Mouse (Mus musculus) layer of hippocampus, adult 11-12 months (tissue): Measurements from ENCODE around the gene Hcar1.
A peak's percentile ranks its signal among the peaks of the same experiment; 100 is the strongest.

ENCODE experiments used
- DNase-seq: peaks from one replicate; pipeline ENCODE4 v3.0.0; 2022; ENCODE audit warnings: low spot score

Hcar1 gene

GRCm38 (mm10) chr5:123879928-123880327 lies at the start of gene Hcar1:
Hcar1 (minus strand) TSS chr5:123880020.
- no peak for DNase-seq

DNA sequence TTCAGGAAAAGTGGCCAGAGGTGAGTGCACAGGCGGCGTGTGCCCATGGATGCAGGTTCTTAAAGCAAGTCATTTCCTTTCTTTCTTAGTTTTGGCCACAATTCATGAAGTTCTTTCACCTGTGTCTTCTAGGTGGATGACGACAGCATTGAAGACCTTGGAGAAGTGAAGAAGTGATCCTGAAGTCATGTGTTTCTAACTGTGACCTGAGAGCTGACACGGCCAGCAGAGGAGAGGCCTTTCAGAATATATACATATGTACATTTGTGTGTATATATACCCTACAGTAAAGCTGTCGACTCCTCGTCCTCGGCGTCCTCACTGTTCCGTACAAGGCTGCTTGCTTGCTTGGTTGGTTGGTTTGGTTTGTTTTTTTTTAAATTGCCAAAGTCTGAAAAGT lies 47.3 kb upstream of the Hcar1 start, which contains the start of gene Gm43518:
Gene Gm43518, plus strand, starts transcription at position 301 of the 400 bp plus-strand sequence.
- DNase-seq: no peak

GRCm38 (mm10) chr5:123922112-123922511 lies 42.3 kb upstream of the Hcar1 start:
- no peak for DNase-seq

GRCm38 (mm10) chr5:123914852-123915251 lies 35.0 kb upstream of the Hcar1 start:
- DNase-seq: no peak

DNA sequence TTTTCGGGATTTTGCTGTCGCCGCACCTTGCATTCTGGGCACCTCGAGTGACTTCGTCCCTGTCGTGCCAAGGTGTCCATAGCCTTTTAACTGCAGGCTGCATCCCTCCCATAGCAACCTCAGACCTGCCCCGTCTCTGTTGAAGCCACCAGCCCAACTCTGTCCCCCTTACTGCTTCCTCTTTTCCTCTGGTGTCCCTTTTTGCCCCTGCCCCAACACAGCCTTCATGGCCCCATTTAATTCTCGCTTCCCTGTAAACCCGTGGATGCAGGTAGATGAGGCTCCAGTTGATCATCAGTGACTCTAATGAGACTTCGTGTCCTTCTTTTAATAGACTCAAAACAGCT lies 27.8 kb upstream of the Hcar1 start:
- DNase-seq: no peak

GRCm38 (mm10) chr5:123906976-123907630 lies 27.3 kb upstream of the Hcar1 start, which contains the start of gene Denr:
Denr (plus strand) TSS chr5:123907175.
- DNase-seq: peak; percentile 98

- no peak for DNase-seq
Measured at GRCm38 (mm10) chr5:123906146-123906975, 26.5 kb upstream of the Hcar1 start.

DNA sequence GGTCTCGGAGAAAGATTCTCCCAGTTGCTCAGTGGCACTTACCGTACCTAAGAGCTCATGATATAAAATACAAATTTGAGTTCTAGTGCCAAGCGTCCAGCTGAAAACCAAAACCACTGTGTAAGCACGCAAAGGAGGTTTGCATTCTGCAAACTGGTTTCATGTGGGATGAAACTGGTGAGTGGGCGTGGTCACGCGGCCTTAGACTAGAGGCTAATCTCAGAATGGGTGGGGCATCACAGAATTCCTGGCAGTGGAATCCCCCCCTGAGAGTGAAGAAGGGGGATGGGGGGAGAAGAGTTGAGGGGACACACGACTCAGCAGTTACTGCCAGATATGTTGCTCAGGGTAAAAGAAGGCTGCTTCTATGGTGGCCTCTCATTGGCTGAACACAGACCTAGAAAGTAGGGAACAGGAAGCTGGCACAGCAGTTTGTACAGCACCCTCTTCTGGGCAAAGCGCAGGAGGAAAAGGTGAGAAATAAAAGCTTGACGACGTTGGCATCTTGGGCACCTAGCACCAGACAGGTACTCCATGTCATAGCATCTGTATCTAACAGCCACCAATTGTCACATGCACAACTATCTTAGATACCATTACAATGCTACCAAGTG lies 24.3 kb upstream of the Hcar1 start:
- no peak for DNase-seq

DNA sequence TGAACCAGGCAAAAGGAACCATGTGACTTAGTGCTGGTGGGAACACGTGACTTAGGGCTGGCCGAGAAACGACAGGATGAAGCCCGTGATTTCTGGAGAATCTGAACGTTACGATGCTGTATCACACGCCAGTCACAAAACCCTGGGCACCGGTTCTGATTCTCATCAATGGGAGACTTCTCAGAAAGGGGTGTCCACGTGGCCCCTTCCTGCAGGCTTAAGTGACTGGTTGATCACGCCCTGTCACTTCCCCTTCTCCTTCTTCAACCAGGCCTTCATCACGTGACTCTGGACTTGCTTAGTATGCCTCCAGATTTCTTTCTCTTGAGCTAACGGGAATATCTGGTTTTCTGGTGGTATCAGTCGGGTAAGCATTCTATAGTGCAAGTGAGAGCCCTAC lies 17.5 kb upstream of the Hcar1 start:
- peak; percentile 57 for DNase-seq

DNA sequence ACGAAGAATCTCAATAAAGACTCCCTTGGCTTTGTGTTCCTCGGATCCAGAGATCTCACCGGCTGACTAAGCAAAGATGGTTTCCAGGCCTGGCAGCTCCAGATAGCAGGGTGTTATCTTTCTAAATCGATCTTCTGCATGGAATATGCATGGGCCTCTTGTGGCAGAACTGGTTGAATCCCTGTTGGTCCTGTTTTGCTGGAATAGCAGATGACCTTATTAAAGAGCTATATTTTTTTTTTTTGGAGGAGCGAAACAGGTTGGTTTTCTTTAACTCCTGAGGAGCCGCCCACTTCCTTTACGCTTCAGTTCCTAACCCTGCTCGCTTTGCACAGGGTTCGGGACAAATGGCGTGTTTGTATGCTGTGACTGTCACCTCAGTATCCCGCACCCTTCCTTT lies 16.6 kb upstream of the Hcar1 start:
- DNase-seq: no peak

GRCm38 (mm10) chr5:123893520-123893919 lies 13.7 kb upstream of the Hcar1 start:
- no peak for DNase-seq

DNA sequence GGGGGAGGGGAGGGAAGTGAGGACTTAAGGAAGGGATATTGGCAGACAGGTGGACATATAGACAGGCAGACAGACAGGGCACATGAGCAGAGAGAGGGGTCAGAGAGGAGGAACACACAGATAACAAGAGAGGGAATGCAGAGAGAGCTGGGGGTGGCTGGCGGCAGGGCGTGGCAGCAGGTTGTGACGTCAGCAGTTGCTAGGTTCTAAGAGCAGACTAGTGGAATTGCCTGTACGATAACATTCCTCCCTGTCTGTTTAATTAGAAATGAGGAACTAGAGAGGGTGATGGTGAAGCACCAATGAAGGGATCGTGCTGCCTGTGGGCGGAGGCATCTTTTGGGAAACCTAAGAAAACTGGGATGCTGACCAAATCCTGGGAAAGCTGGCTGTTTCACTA lies 11.8 kb upstream of the Hcar1 start:
- DNase-seq: peak; percentile 55

- no peak for DNase-seq
Measured at GRCm38 (mm10) chr5:123890987-123891386, 11.2 kb upstream of the Hcar1 start.

DNA sequence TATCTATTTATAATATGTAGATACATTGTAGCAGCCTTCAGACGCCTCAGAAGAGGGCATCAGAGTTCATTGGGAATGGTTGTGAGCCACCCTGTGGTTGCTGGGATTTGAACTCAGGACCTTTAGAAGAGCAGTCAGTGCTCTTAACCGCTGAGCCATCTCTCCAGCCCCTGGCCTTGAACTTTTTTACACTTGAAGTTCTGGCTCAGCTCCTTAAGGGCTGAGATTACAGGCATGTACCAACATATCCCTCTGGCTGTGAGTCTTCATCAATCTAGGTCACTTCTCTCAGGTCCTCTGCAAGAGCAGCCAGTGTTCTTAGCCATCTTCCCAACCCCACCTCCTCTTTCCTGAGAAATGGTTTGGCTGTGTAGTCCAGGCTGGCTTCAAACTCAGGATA lies 10.5 kb upstream of the Hcar1 start:
- DNase-seq: no peak

GRCm38 (mm10) chr5:123886365-123886764 lies 6.5 kb upstream of the Hcar1 start:
- no peak for DNase-seq

DNA sequence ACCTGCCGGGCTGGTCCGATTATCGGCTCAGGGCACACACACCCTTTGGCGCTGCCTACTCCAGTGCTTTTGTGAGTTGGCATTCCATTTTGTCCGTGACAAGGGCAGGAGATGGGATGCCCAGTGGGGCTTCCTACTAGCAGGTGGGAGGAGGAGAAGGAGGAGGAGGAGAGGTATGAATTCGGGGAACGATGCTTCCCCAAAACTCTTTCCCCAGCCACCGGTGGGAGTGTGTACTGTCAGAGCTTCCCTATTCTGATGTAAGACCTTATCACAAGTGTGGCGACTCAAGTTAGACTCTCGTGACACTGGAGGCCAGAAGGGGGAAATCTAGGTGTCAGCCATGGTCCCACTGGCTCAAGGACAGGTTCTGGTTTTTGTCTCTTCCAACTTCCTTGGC lies 4.5 kb upstream of the Hcar1 start:
- DNase-seq: no peak

DNA sequence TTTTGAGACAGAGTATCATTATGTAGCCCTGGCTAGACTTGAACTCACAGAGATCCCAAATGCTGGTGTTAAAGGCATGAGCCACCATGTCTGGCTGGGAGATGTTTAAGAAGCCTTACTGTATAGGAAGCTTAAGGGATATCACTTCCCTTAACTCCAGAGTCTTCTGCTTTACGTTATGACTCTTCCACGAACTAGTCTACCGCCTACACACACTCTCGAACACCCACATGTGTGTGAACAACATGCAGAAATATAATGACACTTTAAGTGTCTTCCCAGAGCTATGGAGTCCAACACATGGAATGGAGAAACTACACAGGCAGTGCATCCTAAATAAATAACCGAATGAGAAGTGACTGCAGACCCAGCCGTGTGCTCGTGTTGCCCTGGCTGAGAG lies 4.1 kb upstream of the Hcar1 start:
- no peak for DNase-seq

GRCm38 (mm10) chr5:123880778-123881177 lies 958 bp upstream of the Hcar1 start:
- no peak for DNase-seq

DNA sequence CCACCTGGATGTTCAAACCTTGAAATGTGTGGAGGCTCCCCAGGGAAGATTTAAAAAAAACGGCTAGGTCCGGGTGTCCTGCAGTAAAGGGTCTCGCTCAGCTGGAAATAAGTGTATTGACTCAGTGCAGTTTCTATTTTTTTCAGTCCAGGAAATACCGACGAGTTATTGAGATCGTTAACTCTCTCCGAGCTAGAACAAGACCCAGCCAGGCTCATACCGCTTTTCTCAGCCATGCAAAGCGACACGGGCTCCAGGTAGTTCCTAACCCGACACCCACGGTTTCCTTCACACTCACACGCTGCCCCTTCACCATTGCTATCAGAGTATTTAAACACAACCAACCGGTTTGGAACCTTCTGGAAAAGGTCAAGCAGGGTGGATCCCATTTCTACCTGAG lies 1.8 kb downstream of the Hcar1 start:
- DNase-seq: no peak

DNA sequence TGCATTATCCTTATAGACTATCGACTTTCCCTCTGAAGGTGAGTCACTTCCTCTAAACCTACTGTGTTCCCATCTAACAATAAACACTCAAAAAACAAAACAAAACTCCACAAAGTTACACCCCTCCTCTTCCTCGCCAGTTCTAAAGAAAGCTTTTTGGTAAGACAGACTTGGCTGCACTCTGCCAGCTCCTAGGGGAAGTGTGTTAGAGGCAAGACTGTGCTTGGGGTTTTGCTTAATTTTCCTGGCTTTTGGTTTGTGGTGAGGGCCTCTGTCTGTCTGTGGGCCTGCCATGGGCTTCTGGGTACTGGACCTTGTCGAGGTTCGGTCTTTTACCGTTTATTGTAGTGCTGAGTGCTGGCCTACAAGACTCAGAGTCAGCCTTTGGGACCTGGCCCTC lies 5.6 kb downstream of the Hcar1 start:
- no peak for DNase-seq

DNA sequence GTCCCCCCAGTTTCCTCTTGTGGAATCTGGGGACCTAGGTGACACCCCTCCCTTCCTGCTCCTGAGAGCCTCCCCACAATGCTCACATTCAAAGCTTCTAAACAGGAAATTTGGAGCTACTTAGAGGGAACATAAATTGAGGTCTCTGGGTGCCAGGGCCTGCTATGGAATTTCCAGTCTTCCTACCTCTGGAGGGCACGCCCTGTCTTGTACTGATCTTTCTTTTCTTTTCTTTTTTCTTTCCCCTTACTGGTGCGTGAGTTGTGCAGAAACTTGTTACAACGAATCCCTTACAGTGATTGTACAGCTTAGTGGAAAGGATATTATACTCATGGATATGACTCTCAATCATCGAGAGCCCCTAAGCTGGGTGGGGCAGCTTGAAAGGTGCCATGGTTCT lies 10.2 kb downstream of the Hcar1 start:
- DNase-seq: no peak

GRCm38 (mm10) chr5:123866457-123866856 lies 13.4 kb downstream of the Hcar1 start:
- DNase-seq: no peak

GRCm38 (mm10) chr5:123865365-123865764 lies 14.5 kb downstream of the Hcar1 start, which contains the start of gene Hcar2:
Hcar2 (minus strand) TSS chr5:123865499.
- no peak for DNase-seq
